Mouse (Mus musculus) liver, embryonic 11.5 days (tissue): ENCODE results near the gene Rpl36-ps4. TPM values are rescaled to one million over a fixed set of nuclear protein-coding genes. Genes with fewer than 3 reads are reported as not detected.

ENCODE experiments used
- ATAC-seq: fragments of 200-750 bp; cut with Nextera tagmentation; replicated peaks from 2 replicates; pipeline ENCODE4 v1.8.0; 2017; ENCODE audit warnings: moderate number of reproducible peaks, mild to moderate bottlenecking, moderate TSS enrichment, moderate library complexity; ENCODE audit not compliant: low FRiP score
- DNase-seq: peaks from one replicate; pipeline ENCODE4 v3.0.0-alpha.2; 2017; ENCODE audit warnings: low spot score
- H3K27ac ChIP-seq: fragments of 300-500 bp; sonication (generic); 2 replicates; pipeline ENCODE4 v1.5.1; 2014; ENCODE audit warnings: mild to moderate bottlenecking, low read depth, low read length, control low read depth
- H3K27me3 ChIP-seq: fragments of 300-500 bp; sonication (generic); replicated peaks from 2 replicates; pipeline ENCODE4 v1.6.1; 2014; ENCODE audit warnings: low read length, mixed read lengths; ENCODE audit not compliant: control insufficient read depth, insufficient read depth
- H3K36me3 ChIP-seq: fragments of 300-500 bp; sonication (generic); 2 replicates; pipeline ENCODE4 v1.6.1; 2014; ENCODE audit warnings: mild to moderate bottlenecking, low read length, moderate library complexity, mixed read lengths; ENCODE audit not compliant: control insufficient read depth, insufficient read depth
- H3K4me1 ChIP-seq: fragments of 300-500 bp; sonication (generic); replicated peaks from 2 replicates; pipeline ENCODE4 v1.6.1; 2014; ENCODE audit warnings: low read length, mixed read lengths; ENCODE audit not compliant: control insufficient read depth, insufficient read depth
- H3K4me2 ChIP-seq: fragments of 300-500 bp; sonication (generic); 2 replicates; pipeline ENCODE4 v1.6.1; 2014; ENCODE audit warnings: mild to moderate bottlenecking, control low read depth, moderate library complexity
- H3K4me3 ChIP-seq: fragments of 300-500 bp; sonication (generic); 2 replicates; pipeline ENCODE4 v1.5.1; 2014; ENCODE audit warnings: low read depth, low read length, control low read depth
- H3K9ac ChIP-seq: fragments of 300-500 bp; sonication (generic); 2 replicates; pipeline ENCODE4 v1.6.1; 2014; ENCODE audit warnings: low read depth, low read length, control low read depth
- H3K9me3 ChIP-seq: fragments of 300-500 bp; sonication (generic); 2 replicates; pipeline ENCODE4 v1.6.1; 2016; ENCODE audit warnings: low read length, inconsistent platforms, mixed read lengths; ENCODE audit not compliant: control insufficient read depth
- WGBS: fragments of 180-500 bp; shearing (Covaris S2); extraction: QIAGEN DNeasy Blood & Tissue Kit; methylation state at CpG from one replicate; pipeline ENCODE4 v1.1.7; 2014; 5-methylcytosine and 5-hydroxymethylcytosine counted together
- polyA plus RNA-seq: library from polyadenylated mRNA; unstranded; fragments of >200 nt; fragmentation: Nextera tagmentation; extraction: Ambion mirVana; gene quantifications from 2 replicates; pipeline ENCODE4 v1.2.1, GENCODE M21; 2014

The Rpl36-ps4 gene
- not detected in 2 replicates for polyA plus RNA-seq

- H3K36me3 ChIP-seq: no peaks in the 10 kb centered on the region
- H3K4me3 ChIP-seq: no peak within 1 kb of the TSS
- peak; percentile 7 for DNase-seq
- H3K4me1 ChIP-seq: no peaks in the 10 kb centered on the region
- no peak within 1 kb of the TSS for H3K27ac ChIP-seq
- no peaks in the 10 kb centered on the region for H3K27me3 ChIP-seq
- H3K9ac ChIP-seq: no peak within 1 kb of the TSS
- 84% methylated on average over 5 of the region's 5 CpGs for WGBS
- no peak for ATAC-seq
- no peak within 1 kb of the TSS for H3K4me2 ChIP-seq
- H3K9me3 ChIP-seq: peaks cover 2% of the 10 kb centered on the region; the same call in 1 of the 2 replicates
Measured at GRCm38 (mm10) chr17:87920677-87921076, at the start of gene Rpl36-ps4. Gene Rpl36-ps4 (plus strand): TSS chr17:87920977.

- Histone ChIP-seq H3K4me2 (no peak overlapping the region), H3K9ac (no peak overlapping the region), H3K36me3 (no peaks in the 10 kb centered on the region), H3K27ac (no peak overlapping the region), H3K27me3 (no peaks in the 10 kb centered on the region), H3K4me1 (no peaks in the 10 kb centered on the region; the same call in 1 of the 2 replicates), H3K4me3 (no peak overlapping the region), H3K9me3 (no peaks in the 10 kb centered on the region)
- ATAC-seq (no peak), DNase-seq (peak; percentile 15)
- WGBS: 77% methylated on average over 13 of the region's 13 CpGs
Measured at GRCm38 (mm10) chr17:87871461-87872126, 49.2 kb upstream of the Rpl36-ps4 start.

- Histone ChIP-seq H3K36me3 (no peaks in the 10 kb centered on the region), H3K4me2 (no peak overlapping the region), H3K27me3 (no peaks in the 10 kb centered on the region), H3K9ac (no peak overlapping the region), H3K9me3 (no peaks in the 10 kb centered on the region), H3K4me3 (no peak overlapping the region), H3K4me1 (no peaks in the 10 kb centered on the region; the same call in 1 of the 2 replicates), H3K27ac (no peak overlapping the region)
- ATAC-seq (no peak), DNase-seq (peak; percentile 22)
- WGBS: 63% methylated on average over 4 of the region's 4 CpGs
Measured at GRCm38 (mm10) chr17:87872286-87872685, 48.5 kb upstream of the Rpl36-ps4 start.

GRCm38 (mm10) chr17:87873456-87873855, 47.3 kb upstream of the Rpl36-ps4 start:
- no peaks in the 10 kb centered on the region for H3K36me3 ChIP-seq
- 65% methylated on average over 7 of the region's 7 CpGs for WGBS
- no peak overlapping the region for H3K4me2 ChIP-seq
- H3K4me3 ChIP-seq: no peak overlapping the region
- no peaks in the 10 kb centered on the region for H3K27me3 ChIP-seq
- ATAC-seq (no peak), DNase-seq (no peak)
- no peak overlapping the region for H3K9ac ChIP-seq
- no peak overlapping the region for H3K27ac ChIP-seq
- no peaks in the 10 kb centered on the region for H3K9me3 ChIP-seq
- H3K4me1 ChIP-seq: no peaks in the 10 kb centered on the region; the same call in 1 of the 2 replicates

- Histone ChIP-seq H3K36me3 (no peaks in the 10 kb centered on the region), H3K4me1 (no peaks in the 10 kb centered on the region; the same call in 1 of the 2 replicates), H3K27ac (no peak overlapping the region), H3K9me3 (no peaks in the 10 kb centered on the region), H3K4me3 (no peak overlapping the region), H3K27me3 (no peaks in the 10 kb centered on the region), H3K4me2 (no peak overlapping the region), H3K9ac (no peak overlapping the region)
- ATAC-seq: no peak
- 79% methylated on average over 4 of the region's 4 CpGs for WGBS
- DNase-seq: peak; percentile 17
Measured at GRCm38 (mm10) chr17:87873943-87874342, 46.8 kb upstream of the Rpl36-ps4 start.

- Histone ChIP-seq H3K9ac (no peak overlapping the region), H3K4me3 (no peak overlapping the region), H3K36me3 (no peaks in the 10 kb centered on the region), H3K4me1 (no peaks in the 10 kb centered on the region; the same call in 1 of the 2 replicates), H3K4me2 (no peak overlapping the region), H3K27ac (no peak overlapping the region), H3K9me3 (no peaks in the 10 kb centered on the region), H3K27me3 (no peaks in the 10 kb centered on the region)
- no peak for ATAC-seq
- DNase-seq: peak; percentile 20
- 73% methylated on average over 8 of the region's 8 CpGs for WGBS
Measured at GRCm38 (mm10) chr17:87875346-87875920, 45.3 kb upstream of the Rpl36-ps4 start.

GRCm38 (mm10) chr17:87876295-87877000, 44.3 kb upstream of the Rpl36-ps4 start:
- Histone ChIP-seq H3K4me2 (no peak overlapping the region), H3K27me3 (no peaks in the 10 kb centered on the region), H3K36me3 (no peaks in the 10 kb centered on the region), H3K4me3 (no peak overlapping the region), H3K9me3 (no peaks in the 10 kb centered on the region), H3K27ac (no peak overlapping the region), H3K4me1 (no peaks in the 10 kb centered on the region; the same call in 1 of the 2 replicates), H3K9ac (no peak overlapping the region)
- ATAC-seq (peak; percentile 63; the same call in 1 of the 2 replicates), DNase-seq (peak; percentile 22)
- 78% methylated on average over 11 of the region's 11 CpGs for WGBS

- H3K36me3 ChIP-seq: no peaks in the 10 kb centered on the region
- DNase-seq: peak; percentile 33
- H3K4me1 ChIP-seq: no peaks in the 10 kb centered on the region; the same call in 1 of the 2 replicates
- no peak overlapping the region for H3K4me2 ChIP-seq
- no peak overlapping the region for H3K27ac ChIP-seq
- no peaks in the 10 kb centered on the region for H3K27me3 ChIP-seq
- WGBS: 41% methylated on average over 25 of the region's 25 CpGs
- 0 out of 2 replicates have a peak, but pooled peaks have one; percentile 25 for ATAC-seq
- H3K4me3 ChIP-seq: no peak overlapping the region
- no peak overlapping the region for H3K9ac ChIP-seq
- H3K9me3 ChIP-seq: no peaks in the 10 kb centered on the region
Measured at GRCm38 (mm10) chr17:87877207-87878073, 43.3 kb upstream of the Rpl36-ps4 start.
